Mouse (Mus musculus): Measurements from ENCODE around the gene Bbox1. TPM values are rescaled to one million over a fixed set of nuclear protein-coding genes. Genes with fewer than 3 reads are reported as not detected.

The Bbox1 gene
- polyA plus RNA-seq, 1 experiment = 0.27 TPM

GRCm38 (mm10) chr2:110229143-110230087, 84.9 kb downstream of the Bbox1 start:
- H3K36me3 ChIP-seq (ENCODE audit: control insufficient read depth, insufficient read depth, low read length) = no peaks in the 10 kb centered on the region
- no peak overlapping the region for H3K27ac ChIP-seq (ENCODE audit: control insufficient read depth, insufficient read depth, low read length)
- no peak overlapping the region for H3K4me3 ChIP-seq (ENCODE audit: control insufficient read depth, insufficient read depth, low read length)
- H3K4me1 ChIP-seq (replicated peaks; ENCODE audit: control insufficient read depth, insufficient read depth, low read length) = no peaks in the 10 kb centered on the region
- WGBS = 28% methylated on average over 15 of the region's 15 CpGs
- DNase-seq = no peak
- H3K27me3 ChIP-seq (ENCODE audit: control insufficient read depth, insufficient read depth, low read length) = no peaks in the 10 kb centered on the region
- no peak for TF ChIP-seq POLR2A (IDR thresholded peaks at IDR 0.05; ENCODE audit: control insufficient read depth, extremely low read depth, insufficient read depth, low read length, poor library complexity)
- no peak for TF ChIP-seq CTCF (IDR thresholded peaks at IDR 0.05; ENCODE audit: borderline replicate concordance, control insufficient read depth, extremely low read depth, insufficient read depth, low read length, poor library complexity)

DNA sequence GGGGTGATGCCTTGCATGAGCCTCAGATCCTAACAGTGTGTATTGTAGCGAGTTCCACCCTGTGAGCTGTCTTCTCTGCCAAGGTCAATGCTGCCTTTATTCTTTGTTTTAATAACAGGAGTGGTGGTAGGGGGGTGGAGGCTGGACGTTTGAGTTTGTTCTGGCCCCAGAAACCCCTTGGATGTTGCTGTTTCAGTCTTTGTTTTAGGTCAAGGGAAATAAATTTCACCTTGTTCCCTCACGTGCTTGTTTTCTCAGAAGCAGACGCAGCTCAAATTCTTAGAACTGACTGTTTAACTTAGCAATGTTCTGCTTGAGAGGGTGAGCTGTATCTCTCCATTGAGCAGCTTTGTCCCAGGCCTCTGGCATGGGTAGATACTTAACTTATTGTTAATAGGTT, 87.9 kb downstream of the Bbox1 start:
- no peaks in the 10 kb centered on the region for H3K27me3 ChIP-seq (ENCODE audit: control insufficient read depth, insufficient read depth, low read length)
- no peak overlapping the region for H3K4me3 ChIP-seq (ENCODE audit: control insufficient read depth, insufficient read depth, low read length)
- TF ChIP-seq CTCF (IDR thresholded peaks at IDR 0.05; ENCODE audit: borderline replicate concordance, control insufficient read depth, extremely low read depth, insufficient read depth, low read length, poor library complexity) (no peak), POLR2A (IDR thresholded peaks at IDR 0.05; ENCODE audit: control insufficient read depth, extremely low read depth, insufficient read depth, low read length, poor library complexity) (no peak)
- no peak for DNase-seq
- WGBS = 73% methylated on average over 4 of the region's 4 CpGs
- no peaks in the 10 kb centered on the region for H3K4me1 ChIP-seq (replicated peaks; ENCODE audit: control insufficient read depth, insufficient read depth, low read length)
- no peaks in the 10 kb centered on the region for H3K36me3 ChIP-seq (ENCODE audit: control insufficient read depth, insufficient read depth, low read length)
- no peak overlapping the region for H3K27ac ChIP-seq (ENCODE audit: control insufficient read depth, insufficient read depth, low read length)

DNA sequence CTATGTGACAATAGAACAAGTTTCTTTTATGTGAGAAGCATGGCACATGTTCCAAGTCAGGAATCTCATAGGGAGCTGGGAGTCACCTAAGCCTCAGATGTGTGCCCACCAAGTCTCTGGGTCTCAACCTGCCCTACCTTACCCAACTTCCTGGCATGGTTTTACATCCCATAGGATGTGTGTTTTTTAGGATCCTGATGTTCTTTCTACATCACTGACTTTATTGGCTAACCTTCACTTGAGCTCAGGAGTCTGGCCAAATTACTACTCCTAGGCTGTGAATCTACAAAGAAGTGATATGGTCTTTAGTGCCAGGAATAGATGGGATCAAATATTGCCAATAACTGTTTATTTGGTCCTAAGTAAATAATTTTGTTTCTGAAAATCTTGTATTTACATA, 88.4 kb downstream of the Bbox1 start:
- no peak overlapping the region for H3K27ac ChIP-seq (ENCODE audit: control insufficient read depth, insufficient read depth, low read length)
- H3K4me1 ChIP-seq (replicated peaks; ENCODE audit: control insufficient read depth, insufficient read depth, low read length) = no peaks in the 10 kb centered on the region
- no peak overlapping the region for H3K4me3 ChIP-seq (ENCODE audit: control insufficient read depth, insufficient read depth, low read length)
- TF ChIP-seq POLR2A (IDR thresholded peaks at IDR 0.05; ENCODE audit: control insufficient read depth, extremely low read depth, insufficient read depth, low read length, poor library complexity) (no peak), CTCF (IDR thresholded peaks at IDR 0.05; ENCODE audit: borderline replicate concordance, control insufficient read depth, extremely low read depth, insufficient read depth, low read length, poor library complexity) (no peak)
- no peaks in the 10 kb centered on the region for H3K27me3 ChIP-seq (ENCODE audit: control insufficient read depth, insufficient read depth, low read length)
- DNase-seq = no peak
- no peaks in the 10 kb centered on the region for H3K36me3 ChIP-seq (ENCODE audit: control insufficient read depth, insufficient read depth, low read length)

DNA sequence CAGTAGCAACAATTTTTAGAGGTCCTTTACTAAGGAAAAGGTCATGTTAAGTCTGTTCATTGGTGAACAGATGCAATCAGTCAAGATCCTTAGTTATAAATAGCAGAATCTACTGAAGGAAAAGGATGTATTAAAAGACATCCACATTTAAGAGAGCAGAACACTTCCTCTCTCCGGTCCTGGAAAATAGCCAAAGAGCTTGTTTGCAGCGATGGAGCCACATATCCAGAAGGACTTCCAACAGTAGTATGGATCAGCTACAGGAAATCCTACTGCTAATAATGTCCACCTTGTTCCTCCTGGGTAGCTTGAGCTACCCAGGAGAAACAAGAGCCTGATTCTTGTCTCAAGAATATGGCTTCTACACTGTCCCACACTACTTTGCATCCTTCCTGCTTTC, 91.6 kb downstream of the Bbox1 start:
- Histone ChIP-seq H3K4me1 (replicated peaks; ENCODE audit: control insufficient read depth, insufficient read depth, low read length) (no peaks in the 10 kb centered on the region), H3K27me3 (ENCODE audit: control insufficient read depth, insufficient read depth, low read length) (no peaks in the 10 kb centered on the region), H3K36me3 (ENCODE audit: control insufficient read depth, insufficient read depth, low read length) (no peaks in the 10 kb centered on the region), H3K27ac (ENCODE audit: control insufficient read depth, insufficient read depth, low read length) (no peak overlapping the region), H3K4me3 (ENCODE audit: control insufficient read depth, insufficient read depth, low read length) (no peak overlapping the region)
- WGBS = 86% methylated on average over 2 of the region's 2 CpGs
- TF ChIP-seq CTCF (IDR thresholded peaks at IDR 0.05; ENCODE audit: borderline replicate concordance, control insufficient read depth, extremely low read depth, insufficient read depth, low read length, poor library complexity) = no peak
- TF ChIP-seq POLR2A (IDR thresholded peaks at IDR 0.05; ENCODE audit: control insufficient read depth, extremely low read depth, insufficient read depth, low read length, poor library complexity) = no peak
- DNase-seq = no peak

DNA sequence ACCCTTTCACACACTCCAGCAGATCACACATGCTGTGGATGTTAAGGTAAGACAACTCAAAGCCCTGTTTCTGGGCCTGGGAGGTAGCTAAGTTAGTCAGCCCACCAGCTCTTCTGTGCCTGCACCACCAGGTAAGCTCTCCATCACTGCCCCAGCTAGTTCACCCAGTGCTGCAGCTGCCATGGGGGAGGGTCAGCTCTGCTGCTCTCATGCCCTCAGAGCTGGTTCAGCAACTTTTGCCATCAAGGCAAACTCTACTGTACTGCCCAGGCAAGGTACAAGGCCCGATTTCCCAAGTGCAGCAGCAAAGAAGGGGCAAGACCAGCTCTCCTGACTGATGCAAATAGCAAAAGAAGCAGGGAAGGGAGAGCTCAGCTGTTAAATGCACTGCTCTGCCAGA, 93.9 kb downstream of the Bbox1 start:
- Histone ChIP-seq H3K27ac (ENCODE audit: control insufficient read depth, insufficient read depth, low read length) (no peak overlapping the region), H3K36me3 (ENCODE audit: control insufficient read depth, insufficient read depth, low read length) (no peaks in the 10 kb centered on the region), H3K4me1 (replicated peaks; ENCODE audit: control insufficient read depth, insufficient read depth, low read length) (no peaks in the 10 kb centered on the region), H3K27me3 (ENCODE audit: control insufficient read depth, insufficient read depth, low read length) (no peaks in the 10 kb centered on the region), H3K4me3 (ENCODE audit: control insufficient read depth, insufficient read depth, low read length) (no peak overlapping the region)
- DNase-seq = no peak
- TF ChIP-seq POLR2A (IDR thresholded peaks at IDR 0.05; ENCODE audit: control insufficient read depth, extremely low read depth, insufficient read depth, low read length, poor library complexity) (no peak), CTCF (IDR thresholded peaks at IDR 0.05; ENCODE audit: borderline replicate concordance, control insufficient read depth, extremely low read depth, insufficient read depth, low read length, poor library complexity) (no peak)
- WGBS = 96% methylated on average over 1 of the region's 1 CpGs

DNA sequence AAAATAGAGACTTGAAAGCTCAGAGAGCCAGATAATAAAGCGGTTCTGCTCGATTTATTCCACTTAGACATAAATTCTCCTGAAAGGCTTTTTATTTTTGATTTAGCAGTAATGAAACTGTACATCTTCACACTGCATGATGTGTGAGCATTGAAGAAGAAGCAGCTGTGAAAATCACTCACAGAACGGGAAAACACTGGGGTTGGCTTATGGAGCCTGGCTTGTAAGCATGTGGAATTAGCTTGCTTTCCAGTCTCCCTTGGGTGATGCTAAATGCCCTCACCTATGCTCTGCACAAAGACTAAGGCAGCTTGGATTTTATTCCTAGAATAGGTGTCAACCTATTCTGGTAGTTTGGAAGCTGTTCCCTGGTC, 98.7 kb downstream of the Bbox1 start:
- Histone ChIP-seq H3K36me3 (ENCODE audit: control insufficient read depth, insufficient read depth, low read length) (no peaks in the 10 kb centered on the region), H3K4me1 (replicated peaks; ENCODE audit: control insufficient read depth, insufficient read depth, low read length) (no peaks in the 10 kb centered on the region), H3K27me3 (ENCODE audit: control insufficient read depth, insufficient read depth, low read length) (no peaks in the 10 kb centered on the region), H3K27ac (ENCODE audit: control insufficient read depth, insufficient read depth, low read length) (no peak overlapping the region), H3K4me3 (ENCODE audit: control insufficient read depth, insufficient read depth, low read length) (no peak overlapping the region)
- DNase-seq = no peak
- no peak for TF ChIP-seq CTCF (IDR thresholded peaks at IDR 0.05; ENCODE audit: borderline replicate concordance, control insufficient read depth, extremely low read depth, insufficient read depth, low read length, poor library complexity)
- TF ChIP-seq POLR2A (IDR thresholded peaks at IDR 0.05; ENCODE audit: control insufficient read depth, extremely low read depth, insufficient read depth, low read length, poor library complexity) = no peak
- WGBS = 90% methylated on average over 3 of the region's 3 CpGs

All from thymus, adult 2 months (tissue).